Mouse (Mus musculus): Measurements from ENCODE around the gene Ptprn2. TPM values are rescaled to one million over a fixed set of nuclear protein-coding genes. Genes with fewer than 3 reads are reported as not detected.

The Ptprn2 gene
- polyA plus RNA-seq, 1 experiment from 2014 or later, result 10.4 TPM

- no peak overlapping the region for H3K4me3 ChIP-seq
- no peak overlapping the region for H3K9ac ChIP-seq (replicated peaks)
- H3K36me3 ChIP-seq, result no peaks in the 10 kb centered on the region
- peak; percentile 92 for ATAC-seq (replicated peaks)
- H3K4me1 ChIP-seq, result peaks cover 22% of the 10 kb centered on the region
- H3K27me3 ChIP-seq, result peaks cover 25% of the 10 kb centered on the region; the same call in 1 of the 2 replicates
- peak overlapping the region; percentile 71 for H3K27ac ChIP-seq (replicated peaks)
- H3K9me3 ChIP-seq, result no peaks in the 10 kb centered on the region
- 3% methylated on average over 3 of the region's 3 CpGs for WGBS
- H3K4me2 ChIP-seq (replicated peaks), result no peak overlapping the region
These were observed 452.8 kb downstream of the Ptprn2 start for GRCm38 (mm10) chr12:116938158-116938854.

GRCm38 (mm10) chr12:116943883-116944282 lies 458.4 kb downstream of the Ptprn2 start:
- Histone ChIP-seq H3K9ac (replicated peaks) (no peak overlapping the region), H3K27me3 (peaks cover 7% of the 10 kb centered on the region; the same call in 1 of the 2 replicates), H3K9me3 (no peaks in the 10 kb centered on the region), H3K4me2 (replicated peaks) (no peak overlapping the region), H3K36me3 (no peaks in the 10 kb centered on the region), H3K4me3 (no peak overlapping the region), H3K4me1 (peaks cover 2% of the 10 kb centered on the region), H3K27ac (replicated peaks) (no peak overlapping the region)
- ATAC-seq (replicated peaks), result peak; percentile 59
- WGBS, result 65% methylated on average over 5 of the region's 5 CpGs

GRCm38 (mm10) chr12:116948151-116948928 lies 462.8 kb downstream of the Ptprn2 start:
- Histone ChIP-seq H3K4me2 (replicated peaks) (no peak overlapping the region), H3K27ac (replicated peaks) (peak overlapping the region; percentile 67), H3K27me3 (no peaks in the 10 kb centered on the region), H3K9ac (replicated peaks) (no peak overlapping the region), H3K4me1 (no peaks in the 10 kb centered on the region), H3K9me3 (no peaks in the 10 kb centered on the region), H3K4me3 (no peak overlapping the region), H3K36me3 (no peaks in the 10 kb centered on the region)
- ATAC-seq (replicated peaks), result no peak
- 67% methylated on average over 4 of the region's 4 CpGs for WGBS

- Histone ChIP-seq H3K4me1 (no peaks in the 10 kb centered on the region), H3K9ac (replicated peaks) (no peak overlapping the region), H3K4me3 (no peak overlapping the region), H3K27me3 (no peaks in the 10 kb centered on the region), H3K36me3 (no peaks in the 10 kb centered on the region), H3K9me3 (no peaks in the 10 kb centered on the region), H3K4me2 (replicated peaks) (no peak overlapping the region), H3K27ac (replicated peaks) (no peak overlapping the region)
- 84% methylated on average over 3 of the region's 3 CpGs for WGBS
- no peak for ATAC-seq (replicated peaks)
These were observed 464.2 kb downstream of the Ptprn2 start for GRCm38 (mm10) chr12:116949726-116950125.

- H3K4me1 ChIP-seq, result no peaks in the 10 kb centered on the region
- peak overlapping the region; percentile 19; the same call in 1 of the 2 replicates for H3K27ac ChIP-seq (replicated peaks)
These were observed 467.1 kb downstream of the Ptprn2 start for GRCm38 (mm10) chr12:116952452-116953205.

GRCm38 (mm10) chr12:116959164-116959563 lies 473.6 kb downstream of the Ptprn2 start:
- H3K27ac ChIP-seq (replicated peaks), result no peak overlapping the region
- 83% methylated on average over 2 of the region's 2 CpGs for WGBS
- no peaks in the 10 kb centered on the region for H3K36me3 ChIP-seq
- peaks cover 7% of the 10 kb centered on the region; the same call in 1 of the 2 replicates for H3K4me1 ChIP-seq
- H3K4me2 ChIP-seq (replicated peaks), result no peak overlapping the region
- H3K9me3 ChIP-seq, result no peaks in the 10 kb centered on the region
- H3K9ac ChIP-seq (replicated peaks), result no peak overlapping the region
- H3K4me3 ChIP-seq, result no peak overlapping the region
- ATAC-seq (replicated peaks), result no peak
- H3K27me3 ChIP-seq, result no peaks in the 10 kb centered on the region

More at GRCm38 (mm10) chr12:116952452-116953205, 467.1 kb downstream of the Ptprn2 start:
- no peak overlapping the region for H3K4me3 ChIP-seq
- no peak overlapping the region for H3K9ac ChIP-seq (replicated peaks)
- H3K27me3 ChIP-seq, result no peaks in the 10 kb centered on the region
- peak; percentile 67 for ATAC-seq (replicated peaks)
- 72% methylated on average over 13 of the region's 13 CpGs for WGBS
- H3K4me2 ChIP-seq (replicated peaks), result no peak overlapping the region
- no peaks in the 10 kb centered on the region for H3K9me3 ChIP-seq
- no peaks in the 10 kb centered on the region for H3K36me3 ChIP-seq

- no peak overlapping the region for H3K4me3 ChIP-seq
- H3K27ac ChIP-seq (replicated peaks), result no peak overlapping the region
- H3K9me3 ChIP-seq, result no peaks in the 10 kb centered on the region
- H3K9ac ChIP-seq (replicated peaks), result no peak overlapping the region
- WGBS, result 95% methylated on average over 1 of the region's 1 CpGs
- ATAC-seq (replicated peaks), result no peak
- H3K27me3 ChIP-seq, result no peaks in the 10 kb centered on the region
- H3K4me1 ChIP-seq, result peaks cover 11% of the 10 kb centered on the region; the same call in 1 of the 2 replicates
- no peak overlapping the region for H3K4me2 ChIP-seq (replicated peaks)
- no peaks in the 10 kb centered on the region for H3K36me3 ChIP-seq
These were observed 478.4 kb downstream of the Ptprn2 start for GRCm38 (mm10) chr12:116963906-116964305.

GRCm38 (mm10) chr12:116968215-116968939 lies 482.9 kb downstream of the Ptprn2 start:
- H3K4me1 ChIP-seq, result peaks cover 4% of the 10 kb centered on the region; the same call in 1 of the 2 replicates
- H3K4me3 ChIP-seq, result no peak overlapping the region
- ATAC-seq (replicated peaks), result peak; percentile 75
- WGBS, result 56% methylated on average over 8 of the region's 8 CpGs
- no peaks in the 10 kb centered on the region for H3K36me3 ChIP-seq
- no peak overlapping the region for H3K4me2 ChIP-seq (replicated peaks)
- no peak overlapping the region for H3K9ac ChIP-seq (replicated peaks)
- H3K9me3 ChIP-seq, result no peaks in the 10 kb centered on the region
- H3K27me3 ChIP-seq, result no peaks in the 10 kb centered on the region
- no peak overlapping the region for H3K27ac ChIP-seq (replicated peaks)

- ATAC-seq (replicated peaks), result no peak
These were observed 490.0 kb downstream of the Ptprn2 start for GRCm38 (mm10) chr12:116975547-116975946.

GRCm38 (mm10) chr12:116976981-116977380 lies 491.5 kb downstream of the Ptprn2 start:
- no peaks in the 10 kb centered on the region for H3K9me3 ChIP-seq
- no peak overlapping the region for H3K4me2 ChIP-seq (replicated peaks)
- H3K4me1 ChIP-seq, result no peaks in the 10 kb centered on the region
- no peaks in the 10 kb centered on the region for H3K27me3 ChIP-seq
- WGBS, result 82% methylated on average over 6 of the region's 6 CpGs
- ATAC-seq (replicated peaks), result no peak
- no peaks in the 10 kb centered on the region for H3K36me3 ChIP-seq
- no peak overlapping the region for H3K4me3 ChIP-seq
- H3K27ac ChIP-seq (replicated peaks), result no peak overlapping the region
- no peak overlapping the region for H3K9ac ChIP-seq (replicated peaks)

More at GRCm38 (mm10) chr12:116975547-116975946, 490.0 kb downstream of the Ptprn2 start:
- Histone ChIP-seq H3K4me1 (no peaks in the 10 kb centered on the region), H3K9me3 (no peaks in the 10 kb centered on the region), H3K9ac (replicated peaks) (no peak overlapping the region), H3K36me3 (no peaks in the 10 kb centered on the region), H3K27ac (replicated peaks) (no peak overlapping the region), H3K27me3 (no peaks in the 10 kb centered on the region), H3K4me3 (no peak overlapping the region), H3K4me2 (replicated peaks) (no peak overlapping the region)
- WGBS, result 82% methylated on average over 5 of the region's 5 CpGs

- WGBS, result 87% methylated on average over 6 of the region's 6 CpGs
- no peak overlapping the region for H3K4me2 ChIP-seq (replicated peaks)
These were observed 492.7 kb downstream of the Ptprn2 start for GRCm38 (mm10) chr12:116978201-116978600.

More at GRCm38 (mm10) chr12:116978201-116978600, 492.7 kb downstream of the Ptprn2 start:
- H3K27ac ChIP-seq (replicated peaks), result no peak overlapping the region
- no peaks in the 10 kb centered on the region for H3K36me3 ChIP-seq
- H3K4me1 ChIP-seq, result no peaks in the 10 kb centered on the region
- no peak overlapping the region for H3K9ac ChIP-seq (replicated peaks)
- H3K27me3 ChIP-seq, result no peaks in the 10 kb centered on the region
- no peak for ATAC-seq (replicated peaks)
- no peaks in the 10 kb centered on the region for H3K9me3 ChIP-seq
- no peak overlapping the region for H3K4me3 ChIP-seq
